Mouse (Mus musculus) layer of hippocampus, postnatal 10 days (tissue): ENCODE measurements at regions not wholly inside any gene's neighbourhood (a gene's known extent, or its start where the extent isn't known, plus 50 kb on each side); places are given as distances from the start of the nearest gene placed in this dataset.
A peak's percentile ranks its signal among the peaks of the same experiment; 100 is the strongest.

Source experiments
- DNase-seq, 2 experiments: peaks; one replicate each; pipeline ENCODE4 v3.0.0; 2021; ENCODE audit warnings: low spot score in 2 of 2

- no peak for DNase-seq
Observed at GRCm38 (mm10) chr1:63977956-63978355, 144.1 kb downstream of the Klf7 start.

- no peak for DNase-seq
Observed at GRCm38 (mm10) chr1:63977302-63977888, 144.7 kb downstream of the Klf7 start.

GRCm38 (mm10) chr1:63976862-63977261 lies 145.2 kb downstream of the Klf7 start:
- no peak for DNase-seq

- no peak for DNase-seq
Observed at GRCm38 (mm10) chr1:63967849-63968248, 154.2 kb downstream of the Klf7 start.

- no peak for DNase-seq
Observed at GRCm38 (mm10) chr1:63965446-63965845, 156.6 kb downstream of the Klf7 start.

GRCm38 (mm10) chr1:63964519-63964918 lies 157.6 kb downstream of the Klf7 start:
- DNase-seq: no peak

- no peak for DNase-seq
Observed at GRCm38 (mm10) chr1:63955701-63956355, 166.3 kb downstream of the Klf7 start.

GRCm38 (mm10) chr1:63954876-63955513 lies 167.1 kb downstream of the Klf7 start:
- no peak for DNase-seq

GRCm38 (mm10) chr1:63954172-63954571 lies 167.9 kb downstream of the Klf7 start:
- DNase-seq: no peak

- DNase-seq: peak; percentile 25 to 50
Observed at GRCm38 (mm10) chr1:63953229-63953883, 168.7 kb downstream of the Klf7 start.

- DNase-seq: no peak
Observed at GRCm38 (mm10) chr1:63951663-63952062, 170.4 kb downstream of the Klf7 start.

GRCm38 (mm10) chr1:63947278-63947677 lies 174.8 kb downstream of the Klf7 start:
- no peak for DNase-seq

GRCm38 (mm10) chr1:63946834-63947233 lies 175.2 kb downstream of the Klf7 start:
- DNase-seq: no peak

GRCm38 (mm10) chr1:63944786-63945185 lies 175.7 kb upstream of the 4933402D24Rik start:
- no peak for DNase-seq

- DNase-seq: no peak
Observed at GRCm38 (mm10) chr1:63938416-63938815, 169.3 kb upstream of the 4933402D24Rik start.

GRCm38 (mm10) chr1:63937480-63937879 lies 168.4 kb upstream of the 4933402D24Rik start:
- DNase-seq: no peak

GRCm38 (mm10) chr1:63934570-63935280 lies 165.7 kb upstream of the 4933402D24Rik start:
- DNase-seq: peak; percentile 11 to 38

- no peak for DNase-seq
Observed at GRCm38 (mm10) chr1:63932484-63932883, 163.4 kb upstream of the 4933402D24Rik start.

GRCm38 (mm10) chr1:63929362-63930125 lies 160.5 kb upstream of the 4933402D24Rik start:
- DNase-seq: peak in 1 of 2 experiments; percentile 8

GRCm38 (mm10) chr1:63928850-63929249 lies 159.8 kb upstream of the 4933402D24Rik start:
- DNase-seq: no peak

GRCm38 (mm10) chr1:63928361-63928760 lies 159.3 kb upstream of the 4933402D24Rik start:
- no peak for DNase-seq
